Mouse (Mus musculus) forebrain, embryonic 14.5 days (tissue): Measurements from ENCODE around the gene Fblim1. TPM values are rescaled to one million over a fixed set of nuclear protein-coding genes. Genes with fewer than 3 reads are reported as not detected.
"Not testable (repeated sequence)": the region's sequence is repeated elsewhere in the genome, so short reads cannot be mapped to it uniquely, and the experiment has no call there.

Experiments
- ATAC-seq: fragments of 200-750 bp; cut with Nextera tagmentation; 2 replicates; pipeline ENCODE4 v1.8.0; 2017; ENCODE audit warnings: mild to moderate bottlenecking, moderate library complexity
- DNase-seq: peaks from one replicate; pipeline ENCODE4 v3.0.0-alpha.2; 2015; ENCODE audit warnings: low spot score
- H3K27ac ChIP-seq: fragments of 300-500 bp; sonication (generic); 2 replicates; pipeline ENCODE4 v1.5.1; 2014; ENCODE audit warnings: low read depth, mild to moderate bottlenecking, control low read depth, low read length, moderate library complexity
- H3K27me3 ChIP-seq: fragments of 300-500 bp; sonication (generic); replicated peaks from 2 replicates; pipeline ENCODE4 v1.6.1; 2014; ENCODE audit warnings: low read length, control low read depth, mixed read lengths; ENCODE audit not compliant: control insufficient read depth, insufficient read depth
- H3K36me3 ChIP-seq: fragments of 300-500 bp; sonication (generic); 2 replicates; pipeline ENCODE4 v1.6.1; 2014; ENCODE audit warnings: low read length, control low read depth; ENCODE audit not compliant: control insufficient read depth, insufficient read depth
- H3K4me1 ChIP-seq: fragments of 300-500 bp; sonication (generic); 2 replicates; pipeline ENCODE4 v1.6.1; 2014; ENCODE audit warnings: antibody characterized with exemption, low read length, control low read depth; ENCODE audit not compliant: control insufficient read depth, insufficient read depth
- H3K4me2 ChIP-seq: fragments of 300-500 bp; sonication (generic); 2 replicates; pipeline ENCODE4 v1.6.1; 2014; ENCODE audit warnings: mild to moderate bottlenecking, control low read depth, low read length
- H3K4me3 ChIP-seq: fragments of 300-500 bp; sonication (generic); 2 replicates; pipeline ENCODE4 v1.5.1; 2014; ENCODE audit warnings: low read depth, low read length, control low read depth
- H3K9ac ChIP-seq: fragments of 300-500 bp; sonication (generic); 2 replicates; pipeline ENCODE4 v1.6.1; 2014; ENCODE audit warnings: mild to moderate bottlenecking, low read length, control low read depth, moderate library complexity
- H3K9me3 ChIP-seq: fragments of 300-500 bp; sonication (generic); replicated peaks from 2 replicates; pipeline ENCODE4 v1.6.1; 2016; ENCODE audit warnings: low read length, control low read depth, mixed read lengths; ENCODE audit not compliant: control insufficient read depth
- WGBS: fragments of 180-500 bp; shearing (Covaris S2); extraction: QIAGEN DNeasy Blood & Tissue Kit; methylation state at CpG from one replicate; pipeline ENCODE4 v1.1.7; 2014; 5-methylcytosine and 5-hydroxymethylcytosine counted together
- polyA plus RNA-seq: library from polyadenylated mRNA; unstranded; fragments of >200 nt; fragmentation: Nextera tagmentation; extraction: Ambion mirVana; gene quantifications from 2 replicates; pipeline ENCODE4 v1.2.1, GENCODE M21; 2014

Gene Fblim1
- polyA plus RNA-seq, 1 experiment from 2014 or later, result 15.1 TPM

DNA sequence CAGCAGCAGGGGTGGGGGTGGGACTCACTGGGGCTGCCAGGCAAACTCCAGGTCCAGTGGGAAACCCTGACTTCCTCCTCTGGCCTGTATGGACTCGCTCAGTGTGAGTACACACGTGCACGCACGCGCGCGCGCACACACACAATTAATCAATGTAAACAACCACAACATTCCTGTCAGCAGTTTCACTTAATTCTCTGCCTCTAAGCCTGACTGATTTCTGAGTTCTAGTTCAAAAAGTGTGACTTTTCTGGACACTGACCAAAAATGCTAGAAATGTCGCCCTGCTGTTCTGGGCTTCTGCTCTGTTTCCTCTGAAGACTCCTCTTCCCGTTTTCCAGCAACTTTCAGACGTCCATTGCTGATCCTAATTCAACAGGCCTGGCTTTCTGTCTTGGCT is 43.6 kb downstream of the Fblim1 start:
- H3K4me3 ChIP-seq, result no peak overlapping the region
- WGBS, result 89% methylated on average over 11 of the region's 11 CpGs
- H3K9ac ChIP-seq, result no peak overlapping the region
- no peak overlapping the region for H3K4me2 ChIP-seq
- ATAC-seq (no peak), DNase-seq (no peak)
- peaks cover 12% of the 10 kb centered on the region; the same call in 1 of the 2 replicates for H3K4me1 ChIP-seq
- no peaks in the 10 kb centered on the region for H3K9me3 ChIP-seq
- no peaks in the 10 kb centered on the region for H3K36me3 ChIP-seq
- H3K27me3 ChIP-seq, result no peaks in the 10 kb centered on the region
- H3K27ac ChIP-seq, result no peak overlapping the region

DNA sequence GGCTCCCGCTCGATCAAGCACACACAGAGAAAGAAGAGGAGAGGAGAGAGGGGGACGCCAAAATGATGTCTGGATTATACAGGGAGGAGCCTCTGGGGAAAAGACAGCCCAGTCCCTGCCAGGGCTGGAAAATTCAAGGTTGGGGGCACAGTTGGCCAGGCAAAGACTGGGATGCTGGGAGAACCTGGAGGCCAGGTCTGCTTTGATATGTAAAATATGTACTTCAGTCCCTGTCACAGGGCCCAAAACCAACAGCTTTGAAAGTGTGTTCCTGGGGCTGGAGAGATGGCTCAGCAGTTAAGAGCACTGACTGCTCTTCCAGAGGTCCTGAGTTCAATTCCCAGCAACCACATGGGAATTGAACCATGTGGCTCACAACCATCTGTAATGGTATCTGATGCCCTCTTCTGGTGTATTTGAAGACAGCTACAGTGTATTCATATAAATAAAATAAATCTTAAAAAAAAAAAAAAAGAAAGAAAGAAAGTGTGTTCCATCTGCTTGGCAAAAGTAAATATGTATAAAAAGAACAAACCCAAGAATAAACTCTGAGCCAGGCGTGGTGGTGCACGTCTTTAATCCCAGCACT is 44.5 kb downstream of the Fblim1 start:
- not testable (repeated sequence) for H3K27me3 ChIP-seq, ATAC-seq, H3K4me3 ChIP-seq, H3K9ac ChIP-seq, DNase-seq, H3K36me3 ChIP-seq, H3K4me2 ChIP-seq, H3K9me3 ChIP-seq, H3K27ac ChIP-seq
- peaks cover 12% of the 10 kb centered on the region; the same call in 1 of the 2 replicates for H3K4me1 ChIP-seq
- 84% methylated on average over 5 of the region's 5 CpGs for WGBS

DNA sequence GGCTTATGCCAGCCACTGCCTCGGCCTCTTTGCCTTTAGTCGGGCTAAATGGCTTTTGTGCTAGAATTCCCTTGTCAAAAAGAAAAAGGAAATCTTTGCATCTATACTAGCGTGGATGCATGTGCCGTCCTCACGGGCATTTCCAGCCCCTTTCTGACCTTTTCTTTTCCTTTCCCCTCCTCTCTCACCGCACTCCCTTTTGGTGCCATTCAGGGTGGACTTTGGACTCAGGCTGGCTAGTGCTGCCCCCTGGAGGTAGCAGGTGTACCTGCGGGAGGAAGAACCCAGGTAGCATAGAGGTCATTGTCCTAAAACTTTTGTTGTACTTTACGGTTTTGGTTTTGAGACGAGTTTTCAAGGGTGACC is 46.0 kb downstream of the Fblim1 start:
- Histone ChIP-seq H3K9me3 (no peaks in the 10 kb centered on the region), H3K4me3 (peak overlapping the region; percentile 35), H3K4me1 (peaks cover 12% of the 10 kb centered on the region; the same call in 1 of the 2 replicates), H3K27me3 (no peaks in the 10 kb centered on the region), H3K27ac (peak overlapping the region; percentile 86), H3K4me2 (peak overlapping the region; percentile 84), H3K9ac (peak overlapping the region; percentile 65), H3K36me3 (no peaks in the 10 kb centered on the region)
- under 1% methylated on average over 9 of the region's 9 CpGs for WGBS
- ATAC-seq (peak; percentile 44; the same call in 1 of the 2 replicates), DNase-seq (peak; percentile 86)

DNA sequence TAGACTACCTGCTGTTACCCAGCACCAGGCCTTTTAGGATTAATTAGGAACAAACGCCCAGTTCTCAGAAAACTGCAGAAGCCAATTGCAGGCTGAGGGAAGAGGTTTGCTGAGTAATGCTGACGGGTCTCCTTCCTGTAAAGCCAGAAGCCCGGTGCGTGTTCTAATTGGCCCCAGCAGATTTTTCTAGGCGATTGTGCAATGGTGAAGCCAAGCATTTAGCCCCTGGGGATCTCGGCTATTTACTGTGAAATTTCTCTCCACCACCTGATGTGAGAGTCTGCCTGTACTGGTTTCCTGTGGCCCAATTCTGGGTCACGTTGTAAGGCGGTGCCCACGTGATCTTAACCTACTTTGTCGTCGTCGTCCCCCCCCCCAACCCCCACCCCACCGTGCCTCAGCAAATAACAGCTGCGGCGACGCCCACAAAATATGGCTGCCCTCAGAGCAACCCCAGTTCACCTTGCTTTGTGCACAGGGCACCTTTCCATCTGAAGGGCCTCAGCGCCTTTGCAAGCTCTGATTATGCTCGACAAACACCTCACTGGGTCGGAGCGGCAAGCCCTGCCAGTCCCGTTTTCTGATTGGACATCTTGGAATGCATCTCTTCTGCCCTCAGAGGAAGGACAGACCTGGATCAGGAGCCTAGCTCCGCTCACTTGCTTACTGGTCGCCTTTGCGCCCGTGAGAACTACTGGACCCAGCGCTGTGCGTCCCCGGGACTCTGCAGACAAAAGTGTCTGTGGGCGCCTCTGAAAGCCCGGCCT is 46.6 kb downstream of the Fblim1 start:
- peak overlapping the region; percentile 84 for H3K4me2 ChIP-seq
- peak; percentile 89 for DNase-seq
- H3K4me3 ChIP-seq, result peak overlapping the region; percentile 35
- no peaks in the 10 kb centered on the region for H3K36me3 ChIP-seq
- peak overlapping the region; percentile 65 for H3K9ac ChIP-seq
- H3K4me1 ChIP-seq, result peaks cover 12% of the 10 kb centered on the region; the same call in 1 of the 2 replicates
- ATAC-seq, result peak; percentile 69
- H3K9me3 ChIP-seq, result no peaks in the 10 kb centered on the region
- whole genome bisulfite sequencing, result under 1% methylated on average over 30 of the region's 30 CpGs
- peak overlapping the region; percentile 86 for H3K27ac ChIP-seq
- H3K27me3 ChIP-seq, result no peaks in the 10 kb centered on the region

DNA sequence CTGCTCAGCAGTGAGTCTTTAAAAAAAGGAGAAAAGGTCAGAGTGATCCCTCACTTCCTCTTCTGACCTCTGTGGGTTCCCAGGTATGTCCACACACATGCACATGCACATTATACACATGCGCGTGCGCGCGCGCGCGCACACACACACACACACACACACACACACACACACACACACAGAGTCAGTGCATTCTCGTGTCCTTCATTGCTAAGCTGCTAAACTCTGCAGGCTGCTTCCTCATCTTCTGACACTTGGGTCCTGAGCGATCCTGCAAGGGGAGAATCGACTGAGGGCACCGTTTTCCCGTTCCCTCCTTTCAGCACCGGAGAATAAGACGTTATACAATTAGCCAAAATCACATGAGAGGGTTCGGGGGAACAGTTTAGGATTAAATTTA is 47.2 kb downstream of the Fblim1 start:
- H3K27me3 ChIP-seq, result no peaks in the 10 kb centered on the region
- H3K4me3 ChIP-seq, result peak overlapping the region; percentile 35; the same call in 1 of the 2 replicates
- H3K27ac ChIP-seq, result peak overlapping the region; percentile 86; the same call in 1 of the 2 replicates
- no peak for DNase-seq
- peaks cover 12% of the 10 kb centered on the region; the same call in 1 of the 2 replicates for H3K4me1 ChIP-seq
- H3K4me2 ChIP-seq, result peak overlapping the region; percentile 84
- WGBS, result 11% methylated on average over 16 of the region's 16 CpGs
- H3K9ac ChIP-seq, result peak overlapping the region; percentile 65
- ATAC-seq, result peak; percentile 35
- H3K36me3 ChIP-seq, result no peaks in the 10 kb centered on the region
- H3K9me3 ChIP-seq, result no peaks in the 10 kb centered on the region

DNA sequence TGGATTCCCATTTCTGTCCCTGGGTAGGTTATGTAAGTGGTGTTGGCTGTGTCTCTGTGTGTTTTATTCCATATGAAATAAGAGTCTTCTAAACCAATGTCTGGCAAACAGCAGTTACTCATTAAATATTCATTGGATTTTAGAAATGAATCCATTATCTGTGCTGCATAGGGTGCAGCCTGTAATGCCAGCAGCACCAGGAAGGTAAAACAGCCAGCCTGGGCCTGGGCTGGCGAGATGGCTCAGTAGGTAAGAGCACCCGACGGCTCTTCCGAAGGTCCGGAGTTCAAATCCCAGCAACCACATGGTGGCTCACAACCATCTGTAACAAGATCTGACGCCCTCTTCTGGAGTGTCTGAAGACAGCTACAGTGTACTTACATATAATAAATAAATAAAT is 49.7 kb downstream of the Fblim1 start:
- DNase-seq, H3K27me3 ChIP-seq, H3K9ac ChIP-seq, H3K4me2 ChIP-seq, ATAC-seq, H3K9me3 ChIP-seq, H3K36me3 ChIP-seq, H3K27ac ChIP-seq, H3K4me3 ChIP-seq: not testable (repeated sequence)
- 91% methylated on average over 6 of the region's 6 CpGs for WGBS
- H3K4me1 ChIP-seq, result peaks cover 12% of the 10 kb centered on the region; the same call in 1 of the 2 replicates

DNA sequence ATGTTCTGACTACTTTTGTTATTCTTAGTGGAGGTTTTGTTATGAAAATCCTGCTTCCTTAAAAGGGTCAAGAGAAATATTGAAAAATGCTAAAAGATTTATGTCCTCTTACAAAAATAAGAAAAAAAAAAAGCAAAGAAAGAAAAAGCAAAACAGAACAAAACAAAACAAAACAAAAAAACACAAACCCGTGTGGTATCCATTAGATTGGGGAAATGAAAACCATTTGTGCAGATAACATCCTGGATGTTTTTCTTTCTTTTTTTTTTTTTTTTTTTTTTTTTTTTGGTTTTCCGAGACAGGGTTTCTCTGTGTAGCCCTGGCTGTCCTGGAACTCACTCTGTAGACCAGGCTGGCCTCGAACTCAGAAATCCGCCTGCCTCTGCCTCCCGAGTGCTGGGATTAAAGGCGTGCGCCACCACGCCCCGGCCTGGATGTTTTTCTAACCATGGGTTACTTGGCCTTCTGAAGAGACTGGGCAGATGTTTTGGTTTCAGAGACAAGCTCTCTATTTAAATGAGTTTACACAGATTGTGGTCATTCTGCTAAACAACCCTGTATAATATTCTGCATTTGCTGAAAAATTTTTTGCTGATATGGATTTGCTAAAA is 51.5 kb downstream of the Fblim1 start:
- H3K27me3 ChIP-seq, H3K27ac ChIP-seq, H3K4me1 ChIP-seq, H3K9me3 ChIP-seq, DNase-seq, H3K4me2 ChIP-seq, H3K4me3 ChIP-seq, ATAC-seq, H3K9ac ChIP-seq, H3K36me3 ChIP-seq: not testable (repeated sequence)
- 96% methylated on average over 8 of the region's 9 CpGs for WGBS

DNA sequence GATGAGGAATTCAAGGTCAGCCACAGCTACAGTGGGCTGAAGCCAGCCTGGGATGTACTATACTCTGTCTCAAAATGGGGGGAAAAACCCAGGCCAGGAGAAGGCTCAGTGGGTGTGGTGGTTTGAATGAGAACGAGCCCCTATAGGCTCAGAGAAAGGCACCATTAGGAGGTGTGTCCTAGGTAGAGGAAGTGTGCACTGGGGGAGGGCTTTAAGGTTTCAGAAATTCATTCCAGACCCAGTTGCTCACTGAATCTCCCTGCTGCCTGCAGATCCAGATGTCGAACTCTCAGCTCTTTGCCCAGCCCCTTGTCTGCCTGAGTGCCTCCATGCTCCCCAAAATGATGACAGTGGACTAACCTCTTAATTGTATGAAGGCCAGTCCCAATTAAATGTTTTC is 53.4 kb downstream of the Fblim1 start:
- WGBS, result 56% methylated on average over 2 of the region's 2 CpGs
- no peaks in the 10 kb centered on the region for H3K9me3 ChIP-seq
- no peak overlapping the region for H3K4me3 ChIP-seq
- H3K4me1 ChIP-seq, result peaks cover 4% of the 10 kb centered on the region; the same call in 1 of the 2 replicates
- no peak for DNase-seq
- ATAC-seq, result no peak
- no peak overlapping the region for H3K27ac ChIP-seq
- no peak overlapping the region for H3K9ac ChIP-seq
- no peaks in the 10 kb centered on the region for H3K36me3 ChIP-seq
- H3K4me2 ChIP-seq, result no peak overlapping the region
- no peaks in the 10 kb centered on the region for H3K27me3 ChIP-seq
